Mouse (Mus musculus) stomach, postnatal 0 days (tissue): ENCODE data around the gene Bcas3. TPM values are rescaled to one million over a fixed set of nuclear protein-coding genes. Genes with fewer than 3 reads are reported as not detected.

ENCODE experiments used
- ATAC-seq: fragments of 200-750 bp; cut with Nextera tagmentation; 2 replicates; pipeline ENCODE4 v1.8.0; 2017; ENCODE audit not compliant: low FRiP score, low TSS enrichment
- DNase-seq: peaks from one replicate; pipeline ENCODE4 v3.0.0-alpha.2; 2016; ENCODE audit warnings: low spot score
- H3K27ac ChIP-seq: fragments of 300-500 bp; sonication (generic); replicated peaks from 2 replicates; pipeline ENCODE4 v1.5.1; 2014; ENCODE audit warnings: mild to moderate bottlenecking, control low read depth
- H3K27me3 ChIP-seq: fragments of 300-500 bp; sonication (generic); 2 replicates; pipeline ENCODE4 v1.6.1; 2014; ENCODE audit warnings: low read length; ENCODE audit not compliant: control insufficient read depth, insufficient read depth
- H3K36me3 ChIP-seq: fragments of 300-500 bp; sonication (generic); 2 replicates; pipeline ENCODE4 v1.6.1; 2014; ENCODE audit warnings: low read length, mixed read lengths; ENCODE audit not compliant: control insufficient read depth, insufficient read depth
- H3K4me1 ChIP-seq: fragments of 300-500 bp; sonication (generic); replicated peaks from 2 replicates; pipeline ENCODE4 v1.6.1; 2014; ENCODE audit warnings: antibody characterized with exemption; ENCODE audit not compliant: control insufficient read depth, insufficient read depth
- H3K4me2 ChIP-seq: fragments of 300-500 bp; sonication (generic); replicated peaks from 2 replicates; pipeline ENCODE4 v1.6.1; 2014; ENCODE audit warnings: low read depth, mild to moderate bottlenecking, control low read depth, moderate library complexity
- H3K4me3 ChIP-seq: fragments of 300-500 bp; sonication (generic); 2 replicates; pipeline ENCODE4 v1.5.1; 2014; ENCODE audit warnings: low read depth, low read length, control low read depth
- H3K9ac ChIP-seq: fragments of 300-500 bp; sonication (generic); 2 replicates; pipeline ENCODE4 v1.6.1; 2014; ENCODE audit warnings: mild to moderate bottlenecking, low read length, control low read depth, mixed read lengths
- H3K9me3 ChIP-seq: fragments of 300-500 bp; sonication (generic); 2 replicates; pipeline ENCODE4 v1.6.1; 2016; ENCODE audit warnings: low read length; ENCODE audit not compliant: control insufficient read depth
- CTCF ChIP-seq: IDR thresholded peaks from 2 replicates; pipeline ENCODE4 v1.5.1; 2016; ENCODE audit warnings: antibody characterized with exemption, low read depth, mild to moderate bottlenecking, moderate library complexity
- EP300 ChIP-seq: optimal IDR thresholded peaks from 2 replicates; pipeline ENCODE3; 2016; ENCODE audit warnings: antibody characterized with exemption
- WGBS: fragments of 180-500 bp; shearing (Covaris S2); extraction: QIAGEN DNeasy Blood & Tissue Kit; methylation state at CpG from one replicate; pipeline ENCODE4 v1.1.7; 2014; 5-methylcytosine and 5-hydroxymethylcytosine counted together
- polyA plus RNA-seq: library from polyadenylated mRNA; unstranded; fragments of >200 nt; fragmentation: Nextera tagmentation; extraction: Ambion mirVana; gene quantifications from 2 replicates; pipeline ENCODE4 v1.2.1, GENCODE M21; 2015

The Bcas3 gene
- polyA plus RNA-seq, 1 experiment from 2014 or later: 16.5 TPM

DNA sequence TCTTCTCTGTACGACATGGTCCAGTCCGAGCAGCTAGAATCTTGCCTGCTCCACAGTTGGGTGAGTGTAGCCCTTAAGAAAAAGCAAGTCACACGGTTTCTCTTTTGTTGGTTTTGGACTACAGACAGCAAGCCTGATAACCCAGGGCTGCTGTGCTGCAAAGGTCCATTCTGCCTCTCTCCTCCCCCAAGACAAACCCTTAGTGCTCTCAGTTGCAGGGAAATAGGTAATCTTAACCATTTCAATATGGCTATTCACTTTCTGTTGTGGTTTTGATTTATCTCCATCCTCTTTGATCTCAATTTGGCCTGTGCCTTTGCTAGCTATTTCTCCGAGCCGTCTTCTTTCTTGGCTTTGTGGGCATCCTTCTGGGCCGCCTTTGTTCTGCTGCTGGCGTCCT lies 42.4 kb downstream of the Bcas3 start:
- no peak overlapping the region for H3K9ac ChIP-seq
- no peaks in the 10 kb centered on the region for H3K36me3 ChIP-seq
- no peak overlapping the region for H3K4me3 ChIP-seq
- DNase-seq: no peak
- peaks cover 2% of the 10 kb centered on the region; the same call in 1 of the 2 replicates for H3K4me1 ChIP-seq
- no peaks in the 10 kb centered on the region for H3K9me3 ChIP-seq
- no peak overlapping the region for H3K27ac ChIP-seq
- no peaks in the 10 kb centered on the region for H3K27me3 ChIP-seq
- no peak for TF ChIP-seq CTCF
- TF ChIP-seq EP300: no peak
- 79% methylated on average over 7 of the region's 7 CpGs for WGBS
- 0 out of 2 replicates have a peak, but pooled peaks have one; percentile 47 for ATAC-seq
- H3K4me2 ChIP-seq: no peak overlapping the region

DNA sequence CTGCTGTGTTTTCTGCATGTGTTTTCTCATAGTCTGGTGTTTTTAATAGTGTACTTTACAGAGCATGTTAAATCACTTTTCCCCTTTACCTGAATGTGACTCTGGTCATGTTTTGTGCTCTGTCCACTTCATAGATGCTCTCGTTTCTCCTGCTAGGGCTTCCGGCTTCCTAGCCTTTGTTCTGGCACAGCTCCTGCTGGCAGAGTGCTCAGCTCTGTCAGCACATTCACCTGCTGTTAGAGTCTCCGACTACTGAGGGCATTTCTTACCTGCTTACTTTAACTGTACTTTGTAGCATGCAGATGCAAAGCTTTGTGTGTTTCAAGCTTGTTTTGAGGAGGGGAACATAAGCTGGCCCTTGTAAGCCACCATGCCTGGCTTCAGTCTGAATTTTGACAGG lies 53.6 kb downstream of the Bcas3 start:
- TF ChIP-seq EP300 (no peak), CTCF (no peak)
- H3K4me1 ChIP-seq: no peaks in the 10 kb centered on the region
- WGBS: 58% methylated on average over 3 of the region's 3 CpGs
- DNase-seq (no peak), ATAC-seq (no peak)
- no peaks in the 10 kb centered on the region for H3K9me3 ChIP-seq
- no peak overlapping the region for H3K4me3 ChIP-seq
- no peaks in the 10 kb centered on the region for H3K36me3 ChIP-seq
- H3K27me3 ChIP-seq: no peaks in the 10 kb centered on the region
- H3K27ac ChIP-seq: no peak overlapping the region
- H3K9ac ChIP-seq: no peak overlapping the region
- no peak overlapping the region for H3K4me2 ChIP-seq

DNA sequence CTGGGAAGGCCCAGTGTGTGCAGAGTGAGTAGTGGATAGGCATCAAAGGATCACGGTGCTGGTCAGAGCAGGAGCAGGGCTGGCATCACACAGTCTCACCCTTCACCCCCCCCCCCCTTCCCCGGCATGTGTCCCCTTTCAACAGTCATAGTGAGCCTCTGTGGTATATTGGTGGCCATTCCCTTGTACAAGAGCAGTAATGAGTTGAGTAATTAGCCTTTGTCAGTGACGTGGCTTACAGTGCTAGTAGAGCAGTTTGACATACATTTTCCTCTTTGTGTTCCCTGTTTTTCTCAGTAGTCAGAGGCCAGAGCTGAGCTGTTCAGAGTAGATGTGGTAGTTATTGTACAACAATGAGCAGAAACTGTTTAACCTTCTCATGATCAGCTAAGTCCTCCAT lies 54.7 kb downstream of the Bcas3 start:
- no peak for DNase-seq
- Histone ChIP-seq H3K4me3 (no peak overlapping the region), H3K27ac (no peak overlapping the region), H3K4me2 (no peak overlapping the region), H3K4me1 (no peaks in the 10 kb centered on the region), H3K9ac (no peak overlapping the region), H3K9me3 (no peaks in the 10 kb centered on the region), H3K27me3 (no peaks in the 10 kb centered on the region), H3K36me3 (no peaks in the 10 kb centered on the region)
- WGBS: 86% methylated on average over 3 of the region's 3 CpGs
- no peak for TF ChIP-seq CTCF
- TF ChIP-seq EP300: no peak
- no peak for ATAC-seq

DNA sequence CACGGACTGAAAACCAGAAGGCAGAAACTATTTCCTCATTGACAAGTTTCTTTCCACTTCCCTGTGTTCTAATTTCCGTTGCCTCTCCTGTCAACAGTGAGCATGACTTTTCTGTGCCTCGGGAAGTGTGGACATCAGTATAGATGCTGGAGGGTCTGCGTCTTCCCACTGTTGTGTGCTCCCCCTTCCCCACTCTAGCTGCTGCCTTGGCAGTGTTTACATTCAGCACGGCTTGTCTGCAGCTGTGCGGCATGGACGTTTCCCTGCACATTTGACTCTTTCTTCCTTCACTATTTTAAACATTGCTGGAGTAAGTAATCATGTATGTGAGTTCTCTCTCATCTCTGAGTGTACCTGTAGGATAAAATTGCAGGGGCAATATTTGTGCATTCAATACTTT lies 59.4 kb downstream of the Bcas3 start:
- no peaks in the 10 kb centered on the region for H3K27me3 ChIP-seq
- peak overlapping the region; percentile 24; the same call in 1 of the 2 replicates for H3K9ac ChIP-seq
- TF ChIP-seq EP300: no peak
- no peak for TF ChIP-seq CTCF
- peak overlapping the region; percentile 15 for H3K4me2 ChIP-seq
- ATAC-seq: no peak
- H3K9me3 ChIP-seq: no peaks in the 10 kb centered on the region
- no peak overlapping the region for H3K27ac ChIP-seq
- no peaks in the 10 kb centered on the region for H3K36me3 ChIP-seq
- DNase-seq: no peak
- H3K4me1 ChIP-seq: no peaks in the 10 kb centered on the region
- H3K4me3 ChIP-seq: no peak overlapping the region
- WGBS: 22% methylated on average over 7 of the region's 7 CpGs

DNA sequence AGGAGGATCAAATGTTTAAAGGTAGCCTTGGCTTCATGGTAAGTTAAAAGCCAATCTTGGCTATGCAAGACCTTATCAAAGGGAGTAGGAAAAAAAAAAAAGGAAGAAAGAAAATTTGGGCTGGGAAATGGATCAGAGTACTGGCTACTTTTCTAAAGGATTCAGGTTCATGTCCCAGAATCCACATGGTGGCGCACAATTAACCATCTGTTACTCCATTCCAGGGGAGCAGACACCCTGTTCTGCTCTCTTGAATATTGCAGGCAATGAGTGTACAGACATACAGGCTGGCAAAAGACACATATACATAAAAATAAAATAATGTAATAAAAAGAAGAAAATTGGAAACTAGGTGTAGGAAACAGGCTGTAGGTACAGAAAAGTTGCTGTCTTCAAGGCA lies 61.5 kb downstream of the Bcas3 start:
- 98% methylated on average over 1 of the region's 1 CpGs for WGBS
- DNase-seq (no peak), ATAC-seq (no peak)
- H3K4me1 ChIP-seq: no peaks in the 10 kb centered on the region
- no peak overlapping the region for H3K4me2 ChIP-seq
- no peaks in the 10 kb centered on the region for H3K36me3 ChIP-seq
- no peak overlapping the region for H3K4me3 ChIP-seq
- TF ChIP-seq CTCF (no peak), EP300 (no peak)
- no peaks in the 10 kb centered on the region for H3K9me3 ChIP-seq
- H3K27ac ChIP-seq: no peak overlapping the region
- H3K9ac ChIP-seq: no peak overlapping the region
- no peaks in the 10 kb centered on the region for H3K27me3 ChIP-seq

DNA sequence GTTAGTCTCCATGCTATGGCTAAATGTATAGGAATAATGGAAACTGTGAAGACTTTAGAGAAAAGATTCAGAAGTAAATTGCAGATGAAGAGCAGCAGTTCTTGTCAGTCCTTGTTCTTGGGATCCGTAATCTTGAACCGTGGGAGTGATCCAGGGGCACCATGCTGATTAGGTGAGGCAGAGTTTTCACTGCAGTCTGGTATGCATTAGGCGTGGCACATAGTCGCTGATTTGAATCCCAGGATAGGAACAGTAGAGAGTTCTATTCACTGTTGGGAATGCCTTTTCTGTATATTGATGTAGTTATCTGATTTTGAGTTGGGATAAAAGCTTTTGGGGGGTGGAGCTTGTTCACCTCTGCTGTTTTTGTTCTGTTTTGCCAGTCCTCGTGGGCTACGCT lies 74.4 kb downstream of the Bcas3 start:
- DNase-seq: no peak
- no peaks in the 10 kb centered on the region for H3K9me3 ChIP-seq
- 51% methylated on average over 6 of the region's 6 CpGs for WGBS
- H3K27me3 ChIP-seq: no peaks in the 10 kb centered on the region
- no peaks in the 10 kb centered on the region for H3K36me3 ChIP-seq
- no peak for TF ChIP-seq EP300
- TF ChIP-seq CTCF: no peak
- no peak overlapping the region for H3K9ac ChIP-seq
- no peaks in the 10 kb centered on the region for H3K4me1 ChIP-seq
- no peak overlapping the region for H3K27ac ChIP-seq
- no peak for ATAC-seq
- H3K4me3 ChIP-seq: no peak overlapping the region
- no peak overlapping the region for H3K4me2 ChIP-seq
